Mouse (Mus musculus): ENCODE data around the gene March7.

March7 gene

DNA sequence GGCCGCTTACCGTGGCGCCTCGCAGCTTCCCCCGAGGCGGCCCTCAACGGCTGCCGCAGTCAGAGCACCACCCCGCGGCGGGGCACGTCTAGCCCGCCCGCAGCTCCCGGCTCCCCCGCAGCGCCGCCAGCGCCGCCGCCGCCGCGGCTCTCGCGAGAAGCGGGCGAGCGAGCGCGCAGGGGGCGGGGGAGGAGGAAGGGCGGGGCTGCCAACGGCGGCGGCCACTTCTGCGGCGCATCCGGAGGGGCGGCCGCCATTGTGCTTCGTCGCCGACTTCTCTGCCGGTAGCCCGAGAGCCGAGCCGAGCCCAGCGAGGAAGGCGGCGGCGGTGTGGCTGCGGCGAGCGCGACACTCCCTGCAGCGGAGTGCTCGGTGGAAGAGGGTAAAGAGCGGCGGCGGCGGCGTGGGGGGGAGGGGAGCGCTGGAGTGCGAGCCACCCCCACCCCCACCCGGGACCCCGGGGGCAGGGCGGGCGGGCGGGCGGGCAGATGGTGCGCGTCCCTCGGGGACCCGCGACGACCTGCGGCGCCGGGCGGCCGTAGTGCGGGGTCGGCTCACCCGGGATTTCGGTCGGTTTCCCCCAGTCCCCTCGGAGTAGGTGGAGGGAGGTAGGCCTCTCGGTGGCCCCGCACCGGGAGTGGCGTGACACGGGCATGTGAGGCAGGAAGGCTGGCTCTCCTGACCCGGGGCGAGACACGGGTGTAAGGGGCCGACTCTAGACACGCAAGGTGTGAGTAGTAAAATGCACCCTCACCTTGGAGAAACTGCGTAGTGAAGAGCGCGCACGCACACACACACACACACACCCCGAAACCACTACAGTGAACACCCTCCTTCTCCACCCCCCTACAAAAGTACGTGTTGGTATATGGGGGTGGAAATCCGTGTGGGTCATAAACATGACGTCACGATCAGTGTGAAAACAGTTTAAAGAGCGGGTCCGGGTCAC, at the start of gene March7, which contains the start of gene Baz2b:
Gene March7 (plus strand): TSS at position 185 of the 949 bp plus-strand sequence.
Gene Baz2b (minus strand): TSS at position 137 of the 949 bp plus-strand sequence.
- no peak for DNase-seq (ENCODE audit: extremely low read depth, low read depth, low spot score)

DNA sequence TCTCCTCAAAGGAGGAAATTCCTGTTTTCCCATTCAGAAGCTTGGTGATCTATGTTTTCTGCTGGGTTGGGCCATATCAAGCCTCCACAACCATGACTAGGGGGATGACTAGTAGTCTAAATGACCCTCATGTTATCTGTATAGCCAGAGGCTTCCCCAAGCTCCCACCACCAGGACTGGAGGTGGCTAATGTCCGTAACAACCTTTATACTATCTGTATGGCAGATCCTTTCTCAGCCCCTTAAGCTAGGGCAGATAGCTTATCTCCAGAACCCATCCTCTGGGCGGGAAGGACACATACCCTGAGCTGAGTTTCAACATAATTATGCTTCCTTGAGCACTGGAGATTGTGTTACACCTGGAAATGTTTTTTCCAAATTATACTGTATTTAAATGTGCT, 45.9 kb upstream of the March7 start:
- no peak for DNase-seq (ENCODE audit: extremely low read depth, low read depth, low spot score)

DNA sequence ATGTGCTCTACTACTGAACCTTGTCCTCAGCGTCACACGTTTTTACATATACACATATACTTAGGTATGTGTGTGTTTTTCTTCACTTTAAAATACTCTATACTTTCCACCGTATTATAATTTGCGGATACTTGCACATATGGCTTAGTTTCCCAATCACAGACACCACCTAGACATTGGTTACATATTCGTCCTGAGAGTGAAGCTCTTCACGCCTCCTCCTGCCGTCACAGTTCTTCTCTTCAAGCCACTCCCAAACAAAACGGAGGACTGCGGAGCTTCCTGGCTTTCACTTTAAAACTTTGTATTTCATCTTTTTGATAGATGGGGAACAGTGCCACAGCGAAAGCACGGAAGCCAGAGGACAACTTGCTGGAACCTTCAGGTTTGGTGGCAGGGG, 44.0 kb upstream of the March7 start:
- DNase-seq (ENCODE audit: extremely low read depth, low read depth, low spot score), result no peak

DNA sequence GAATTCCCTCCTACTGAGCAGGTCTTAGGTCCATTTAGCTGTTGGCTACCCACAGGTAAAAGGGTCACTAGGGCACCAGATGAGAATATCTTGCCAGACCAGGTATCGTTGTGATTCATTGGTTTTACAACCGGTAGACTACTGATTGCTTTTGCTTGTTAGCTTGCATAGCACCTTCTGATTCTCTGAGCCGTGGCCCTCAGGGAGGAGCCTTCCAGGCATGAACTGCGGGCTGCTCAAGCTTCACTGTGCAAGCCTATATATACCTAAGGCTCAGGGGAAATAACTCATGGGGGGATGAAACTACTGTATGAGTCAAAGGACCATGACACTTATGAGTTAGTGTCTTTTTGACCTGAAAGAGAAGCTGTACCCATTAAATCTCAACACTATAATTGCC, 42.8 kb upstream of the March7 start:
- DNase-seq (ENCODE audit: extremely low read depth, low read depth, low spot score), result no peak

DNA sequence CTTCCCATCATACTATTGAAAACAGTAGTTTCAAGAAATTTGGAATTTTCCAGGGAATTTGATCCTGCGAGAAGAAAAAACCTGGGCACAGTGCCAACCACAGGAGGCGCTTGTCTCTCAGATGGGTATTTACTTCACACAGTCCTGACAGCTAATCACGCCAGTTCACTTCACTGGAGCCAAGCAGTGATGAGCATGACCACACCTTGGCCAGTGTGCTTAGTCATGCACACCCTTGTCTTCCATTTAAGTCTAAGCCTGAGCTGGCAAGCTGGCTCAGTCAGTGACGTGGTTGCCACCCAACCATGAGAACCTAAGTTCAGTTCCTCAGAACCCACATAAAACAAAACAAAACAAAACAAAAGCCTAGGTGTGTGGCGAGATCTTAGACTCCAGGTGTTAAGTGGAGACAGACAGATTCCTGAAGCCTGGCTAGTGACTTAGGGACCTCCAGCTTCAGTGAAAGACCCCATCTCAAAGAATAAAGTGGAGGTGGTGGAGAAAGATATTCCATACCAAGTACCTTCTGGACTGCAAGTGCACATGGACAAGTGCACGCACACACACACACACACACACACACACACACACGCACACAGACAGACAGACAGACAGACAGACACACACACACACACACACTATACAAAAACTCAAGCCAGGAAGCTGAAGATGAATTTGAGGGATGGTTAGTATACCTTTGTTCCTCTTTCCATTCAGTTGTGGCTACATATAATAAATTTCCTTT, 37.7 kb upstream of the March7 start:
- DNase-seq (ENCODE audit: extremely low read depth, low read depth, low spot score), result peak; percentile 70

DNA sequence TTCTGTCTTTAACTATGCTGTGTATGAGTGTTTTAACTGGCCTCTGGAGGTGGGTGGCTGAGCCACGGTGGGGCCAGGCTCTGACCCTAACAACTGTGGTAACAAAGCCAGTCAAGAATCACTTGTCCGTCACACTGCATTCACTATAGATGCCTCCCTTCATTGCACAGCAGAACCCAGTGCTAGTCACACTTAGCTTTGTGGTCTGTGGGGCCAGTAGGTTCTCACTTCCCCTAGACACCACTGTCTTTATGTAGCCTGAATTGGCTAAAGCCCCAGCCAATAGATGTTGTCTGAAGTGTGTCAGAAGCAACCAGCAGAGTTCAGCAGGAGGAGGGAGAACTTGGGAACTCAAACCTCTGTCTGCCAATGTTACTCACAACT, 37.2 kb upstream of the March7 start:
- no peak for DNase-seq (ENCODE audit: extremely low read depth, low read depth, low spot score)

DNA sequence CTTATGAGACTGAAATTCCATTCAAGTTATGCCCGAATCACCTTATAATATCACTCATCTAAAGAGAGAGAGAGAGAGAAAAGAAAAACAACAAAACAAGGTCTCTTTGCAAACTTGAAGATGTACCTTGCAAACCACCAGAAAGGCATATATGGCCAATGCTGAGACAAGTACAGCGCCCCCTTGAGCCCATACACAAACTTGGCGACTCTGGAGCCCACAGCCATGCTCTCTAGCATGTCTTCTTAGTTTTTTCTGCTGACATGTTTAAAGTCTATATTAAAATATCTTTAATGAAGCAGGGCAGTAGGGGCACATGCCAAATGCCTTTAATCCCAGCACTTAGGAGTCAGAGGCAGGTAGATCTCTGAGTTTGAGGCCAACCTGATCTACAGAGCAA, 36.5 kb upstream of the March7 start:
- no peak for DNase-seq (ENCODE audit: extremely low read depth, low read depth, low spot score)

DNA sequence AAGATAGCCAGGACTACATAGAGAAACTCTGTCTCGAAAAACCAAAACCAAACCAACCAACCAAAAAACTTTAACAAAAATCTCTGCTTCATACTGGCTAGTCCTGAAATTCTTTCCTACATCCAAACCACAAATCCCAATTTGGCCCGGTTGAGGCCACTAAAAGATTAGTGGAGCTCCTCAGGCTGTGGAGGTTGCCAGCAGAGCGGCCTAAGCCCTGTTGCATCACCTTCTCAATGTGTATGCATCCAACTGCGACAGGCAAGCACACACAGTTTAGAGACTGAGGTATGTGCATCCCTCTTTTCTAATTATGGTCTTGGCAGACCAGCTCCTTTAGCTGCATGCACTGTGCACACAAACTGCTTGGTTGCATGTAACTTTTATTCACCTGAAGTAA, 36.1 kb upstream of the March7 start:
- DNase-seq (ENCODE audit: extremely low read depth, low read depth, low spot score), result peak; percentile 84

DNA sequence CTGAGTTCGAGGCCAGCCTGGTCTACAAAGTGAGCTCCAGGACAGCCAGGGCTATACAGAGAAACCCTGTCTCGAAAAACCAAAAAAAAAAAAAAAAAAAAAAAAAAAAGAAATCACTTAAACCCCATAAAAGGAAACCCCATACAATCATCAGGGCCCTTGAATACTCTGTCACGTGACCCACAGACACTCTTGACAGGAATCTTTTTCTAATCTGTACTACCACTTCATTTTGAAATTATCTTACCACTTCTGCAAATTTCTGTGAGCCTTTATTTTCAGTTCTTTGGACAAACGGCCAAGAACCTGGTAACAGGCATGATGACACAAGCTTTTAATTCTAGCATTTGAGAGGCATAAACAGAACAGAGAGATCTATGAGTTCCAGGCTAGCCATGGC, 34.6 kb upstream of the March7 start:
- no peak for DNase-seq (ENCODE audit: extremely low read depth, low read depth, low spot score)

DNA sequence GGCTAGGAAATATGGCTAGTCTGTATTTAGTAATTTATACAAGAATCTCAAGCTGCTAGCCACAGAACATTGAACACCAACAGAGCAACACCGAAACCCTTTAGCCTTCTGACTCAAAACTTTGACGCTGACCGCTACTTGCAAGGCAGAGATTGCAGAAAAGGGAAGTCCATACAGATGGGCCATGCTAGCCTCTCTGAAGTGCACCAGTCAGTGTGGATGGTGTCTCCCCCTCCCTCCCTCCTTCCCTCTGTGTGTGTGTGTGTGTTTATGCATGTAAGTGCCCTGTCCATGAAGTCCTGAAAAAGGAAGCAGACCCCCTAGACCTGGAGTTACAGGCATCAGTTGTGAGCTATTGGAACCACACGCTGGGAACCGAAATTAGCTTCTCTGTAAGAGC, 33.6 kb upstream of the March7 start:
- DNase-seq (ENCODE audit: extremely low read depth, low read depth, low spot score), result no peak

DNA sequence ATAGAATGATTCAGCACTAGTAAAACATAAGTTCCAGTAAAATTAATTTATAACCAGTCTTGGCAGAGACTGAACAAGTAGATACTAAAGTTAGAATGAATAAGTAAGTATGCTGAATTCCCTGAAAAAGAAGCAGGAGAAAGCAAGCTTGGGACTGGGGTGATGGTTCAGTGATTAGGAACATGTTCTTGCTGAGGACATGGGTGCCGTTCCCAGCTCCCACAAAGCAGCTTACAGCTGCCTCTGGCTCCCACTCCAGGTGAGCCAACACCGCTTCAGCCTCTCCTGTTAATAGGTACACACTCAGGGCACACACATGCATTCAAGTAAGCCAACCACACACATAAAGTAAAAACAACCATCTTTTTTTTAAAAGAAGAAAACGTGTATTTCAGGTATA, 32.2 kb upstream of the March7 start:
- no peak for DNase-seq (ENCODE audit: extremely low read depth, low read depth, low spot score)

DNA sequence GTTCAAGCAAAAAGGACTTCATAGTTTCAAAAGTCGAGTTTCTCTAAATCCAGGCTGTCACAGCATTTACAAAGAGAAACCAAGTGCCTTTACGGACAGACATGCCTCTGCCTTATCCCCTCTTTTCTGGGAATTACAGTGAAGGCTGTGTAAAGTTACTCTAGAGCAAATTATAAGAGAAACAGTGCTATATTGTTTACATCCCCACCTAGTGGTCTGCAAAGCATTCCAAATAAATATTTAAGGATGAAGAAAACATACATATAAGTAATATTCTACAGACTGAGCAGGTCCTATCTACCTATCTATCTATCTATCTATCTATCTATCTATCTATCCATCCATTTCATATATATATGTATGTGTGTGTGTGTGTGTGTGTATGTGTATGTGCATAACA, 28.0 kb upstream of the March7 start:
- no peak for DNase-seq (ENCODE audit: extremely low read depth, low read depth, low spot score)

DNA sequence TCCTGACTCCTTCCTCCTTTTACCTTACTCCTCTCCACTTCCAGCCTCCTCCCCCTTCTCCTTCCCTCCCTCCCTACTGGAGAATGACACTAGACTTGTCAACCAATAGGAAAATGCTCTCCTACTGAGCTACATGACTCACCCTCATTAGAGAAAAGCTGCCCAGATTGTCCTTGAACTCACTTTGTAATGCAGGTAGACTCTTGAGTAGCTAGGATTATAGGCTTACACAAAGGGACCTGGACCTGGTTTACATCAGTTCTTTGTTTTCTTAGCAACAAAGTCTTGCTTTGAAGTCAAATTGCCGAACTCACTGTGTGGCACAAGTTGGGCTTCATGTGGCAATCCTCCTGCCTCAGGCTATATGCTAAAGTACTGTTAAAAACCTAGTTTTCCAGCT, 12.8 kb upstream of the March7 start:
- DNase-seq (ENCODE audit: extremely low read depth, low read depth, low spot score), result peak; percentile 88

DNA sequence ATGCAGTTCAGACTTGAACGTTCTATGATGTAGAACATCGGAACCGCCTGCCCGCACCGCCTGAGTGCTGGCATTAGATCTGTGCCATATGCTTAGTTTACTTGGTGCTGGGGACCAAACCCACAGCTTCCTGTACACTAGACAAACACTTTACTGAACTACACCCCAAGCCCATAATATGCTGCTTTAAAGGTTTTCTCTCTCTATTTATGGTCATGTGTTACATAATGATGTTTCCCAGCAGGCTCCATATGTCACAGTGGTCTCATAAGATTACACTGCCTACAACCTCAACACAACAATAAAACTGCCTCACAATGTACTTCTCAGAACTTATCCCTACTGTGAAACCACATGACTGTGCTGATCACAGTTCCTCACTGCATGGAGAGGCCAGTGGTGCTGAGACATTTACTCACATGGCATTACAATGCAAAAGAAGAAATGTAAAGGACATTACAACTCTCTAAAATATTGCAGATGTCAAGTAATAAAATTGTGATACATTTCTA, 9.6 kb upstream of the March7 start:
- DNase-seq (ENCODE audit: extremely low read depth, low read depth, low spot score), result no peak

DNA sequence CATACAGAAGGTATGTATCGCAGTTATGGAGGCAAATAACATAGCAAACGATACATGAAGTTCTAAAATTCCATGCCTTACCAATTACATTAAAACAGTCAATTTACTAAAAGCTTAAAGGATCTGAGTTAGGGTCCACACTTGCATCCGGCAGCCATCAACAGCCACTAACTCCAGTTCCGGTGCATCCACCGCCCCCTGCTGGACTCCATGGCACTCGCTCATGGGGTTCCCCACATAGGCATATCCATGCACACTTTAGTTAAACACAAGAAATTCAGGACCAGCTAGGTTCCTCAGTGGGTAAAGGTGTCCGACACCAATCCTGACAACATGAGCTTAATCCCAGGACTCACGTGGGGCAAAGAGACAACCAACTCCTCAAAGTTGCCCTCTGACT, 9.0 kb upstream of the March7 start:
- no peak for DNase-seq (ENCODE audit: extremely low read depth, low read depth, low spot score)

DNA sequence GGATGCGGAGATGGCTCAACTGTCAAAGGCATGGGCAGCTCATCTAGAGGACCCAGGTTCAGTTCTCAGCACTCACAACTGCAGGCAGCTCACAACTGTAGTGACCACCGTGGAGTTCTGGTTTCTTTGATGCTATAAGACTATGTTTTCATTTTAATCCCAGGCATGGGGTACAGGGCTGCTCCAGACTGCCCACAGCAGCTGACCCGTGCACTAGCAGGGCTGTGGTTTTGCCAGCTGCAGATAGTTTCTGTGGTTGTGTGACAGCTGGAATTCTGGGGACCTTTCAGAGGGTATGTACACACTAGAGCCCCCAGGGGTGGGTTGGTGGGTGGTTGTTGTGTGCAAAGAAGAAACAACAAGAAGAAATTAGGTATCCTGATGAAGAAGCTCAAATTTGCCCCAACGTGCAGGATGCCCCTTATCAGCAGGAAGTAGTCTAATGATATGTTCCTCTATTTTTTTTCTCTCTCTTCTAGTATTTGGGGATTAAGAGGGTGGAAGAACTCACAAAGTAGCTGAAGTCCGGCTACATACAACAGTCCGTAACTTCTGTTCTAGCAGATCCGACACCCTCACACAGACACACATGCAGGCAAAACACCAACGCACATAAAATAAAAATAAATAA, 6.7 kb upstream of the March7 start:
- no peak for DNase-seq (ENCODE audit: extremely low read depth, low read depth, low spot score)

DNA sequence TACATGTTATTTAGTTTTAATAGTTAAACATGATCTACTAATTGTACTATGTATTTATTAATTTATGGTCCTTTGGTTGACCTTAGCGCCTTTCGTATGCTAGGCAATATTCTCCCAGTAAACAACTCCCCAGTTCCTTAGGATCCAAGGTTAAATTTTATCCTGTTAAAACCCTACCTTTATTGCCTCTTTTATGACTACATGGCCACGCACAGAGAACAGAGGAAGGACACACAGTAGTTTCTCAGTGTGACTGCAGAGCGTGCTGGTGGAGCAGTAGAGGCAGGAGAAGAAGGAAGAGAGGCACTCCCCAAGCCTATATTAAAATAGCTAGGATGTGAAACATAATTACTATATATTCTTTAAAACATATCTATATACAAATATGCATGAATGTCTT, 6.0 kb upstream of the March7 start:
- DNase-seq (ENCODE audit: extremely low read depth, low read depth, low spot score), result no peak

DNA sequence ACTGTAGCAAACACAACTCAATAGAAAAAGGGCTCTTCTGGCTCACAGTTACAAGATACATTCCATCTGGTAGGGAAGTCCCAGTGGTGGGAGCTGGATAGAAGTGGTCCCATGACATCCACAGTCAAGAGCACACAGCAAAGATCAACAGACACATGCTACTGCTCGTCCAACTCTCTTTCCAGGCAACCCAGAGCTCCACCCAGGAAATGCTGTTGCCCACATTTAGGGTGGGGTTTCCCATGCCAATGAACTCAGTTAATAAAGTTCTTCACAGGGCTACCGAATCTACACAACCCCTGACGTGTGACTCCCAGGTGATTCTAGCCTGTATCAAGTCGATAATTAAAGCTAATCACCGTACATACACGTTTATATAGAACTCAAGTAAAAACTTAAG, 5.5 kb upstream of the March7 start:
- no peak for DNase-seq (ENCODE audit: extremely low read depth, low read depth, low spot score)

DNA sequence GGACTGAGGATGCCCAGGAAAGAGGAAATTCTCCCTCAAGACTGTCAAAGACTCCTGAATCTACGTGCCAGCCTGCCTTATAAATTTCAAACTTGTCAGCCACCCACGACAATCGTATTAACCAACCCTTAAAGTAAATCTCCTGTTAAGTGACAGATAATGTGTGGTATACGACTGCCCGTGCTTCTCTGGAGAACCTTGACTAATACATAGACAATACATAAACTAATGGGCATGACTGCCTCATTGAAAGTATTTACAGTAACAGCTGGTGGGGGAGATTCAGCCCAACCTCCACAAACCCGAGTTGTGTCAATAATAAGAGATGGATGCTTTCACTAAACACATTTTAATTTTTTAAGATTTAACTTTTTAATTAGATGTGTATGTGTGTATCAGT, 3.9 kb upstream of the March7 start:
- DNase-seq (ENCODE audit: extremely low read depth, low read depth, low spot score), result no peak

DNA sequence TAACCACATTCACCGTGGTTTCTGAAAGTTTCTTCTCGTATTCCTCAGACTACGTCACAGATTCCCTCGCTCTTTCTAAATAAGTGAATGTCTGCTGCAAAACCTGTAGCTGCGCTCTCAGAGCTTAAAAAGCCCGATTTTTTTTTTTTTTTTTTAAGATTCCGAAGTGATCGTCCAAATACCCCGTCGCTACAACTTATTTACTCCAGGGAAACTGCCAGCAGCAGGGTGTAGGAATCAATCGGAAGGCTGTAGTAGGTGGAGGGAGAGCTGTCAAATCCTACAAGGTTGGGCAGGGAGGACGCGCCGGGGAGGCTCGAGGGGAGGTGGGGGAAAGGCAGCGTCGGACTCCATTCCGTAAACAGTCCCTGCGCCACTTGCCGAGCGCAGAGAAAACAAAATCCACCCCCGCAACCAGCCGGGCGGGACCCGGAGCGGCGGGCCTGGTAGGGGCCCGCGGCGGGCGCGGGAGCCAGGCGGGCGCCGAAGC, 520 bp upstream of the March7 start:
- DNase-seq (ENCODE audit: extremely low read depth, low read depth, low spot score), result no peak

DNA sequence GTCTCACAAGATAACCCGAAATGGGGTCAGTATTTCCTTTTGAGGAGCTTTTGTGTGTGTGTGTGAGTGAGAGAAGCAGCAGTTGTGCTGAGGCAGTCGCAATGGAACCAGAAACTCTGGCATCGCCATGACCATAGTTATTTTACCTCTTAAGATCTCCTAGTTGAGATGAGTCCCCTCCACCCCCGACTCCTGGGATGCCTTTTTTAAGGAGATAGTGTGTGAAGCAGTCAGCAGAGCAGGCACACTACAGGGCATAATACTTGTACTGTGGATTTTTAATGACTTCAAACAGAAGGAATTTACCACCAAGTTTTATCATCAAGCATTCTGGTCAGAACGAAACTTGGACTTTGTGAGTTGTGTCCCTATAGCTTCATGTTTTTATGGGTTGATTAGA, 1.1 kb downstream of the March7 start:
- no peak for DNase-seq (ENCODE audit: extremely low read depth, low read depth, low spot score)

All from fat pad, adult 2 months (tissue).